Mouse (Mus musculus) layer of hippocampus, postnatal 14 days (tissue): Measurements from ENCODE around the gene Srgap1. TPM values are rescaled to one million over a fixed set of nuclear protein-coding genes. Genes with fewer than 3 reads are reported as not detected.
A peak's percentile ranks its signal among the peaks of the same experiment; 100 is the strongest.

Source experiments
- DNase-seq, 2 experiments: peaks; one replicate each; pipeline ENCODE4 v3.0.0; 2021 to 2022; ENCODE audit warnings: low spot score in 2 of 2, mixed read lengths in 1 of 2
- total RNA-seq, 2 experiments: library from RNA; stranded (reverse); gene quantifications; 2 replicates each; pipeline ENCODE4 v1.2.3; 2021

Gene Srgap1
- total RNA-seq, 2 experiments from 2014 or later: 19.0 to 23.4 TPM

DNA sequence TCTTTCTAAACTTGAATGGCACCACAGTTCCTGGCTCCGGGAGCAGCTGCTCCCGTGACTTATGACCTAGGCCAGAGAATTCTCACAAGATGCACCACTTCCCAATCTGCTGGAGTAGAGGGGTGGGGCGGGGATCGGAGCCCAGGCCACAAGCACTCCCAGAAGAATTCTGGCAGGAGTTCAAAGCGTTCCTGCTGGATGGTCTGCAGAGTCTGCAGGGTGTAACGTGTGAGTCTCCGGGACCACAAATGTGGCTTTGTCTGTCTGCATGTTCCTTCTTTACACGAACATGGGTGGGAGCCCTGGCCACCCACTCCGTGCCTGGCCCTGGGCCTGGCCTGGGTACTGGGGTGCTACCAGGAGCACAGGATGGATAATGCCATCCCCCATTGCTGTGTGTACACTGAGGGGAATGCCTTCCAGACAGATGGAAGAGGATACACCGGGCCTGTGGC, 28.5 kb downstream of the Srgap1 start:
- DNase-seq: peak in 1 of 2 experiments; percentile 29

DNA sequence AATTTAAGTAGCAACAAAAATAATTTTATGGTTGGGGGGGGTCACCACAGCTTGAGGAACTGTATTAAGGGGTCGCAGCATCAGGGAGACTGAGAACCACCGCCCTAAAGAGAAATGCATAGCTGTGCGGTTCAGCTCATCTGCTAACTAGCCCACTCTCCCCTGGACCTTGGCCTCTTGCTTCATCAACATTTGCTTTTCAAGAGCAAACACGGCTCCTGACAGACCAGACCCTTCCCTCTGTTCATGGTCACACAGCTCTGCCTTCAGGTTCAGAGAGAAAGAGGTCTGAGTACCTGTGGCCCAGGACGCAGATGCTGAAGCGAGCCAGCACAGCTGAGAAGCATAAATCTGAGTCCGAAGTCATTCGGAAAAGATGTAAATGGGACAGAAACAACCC, 29.4 kb downstream of the Srgap1 start:
- no peak for DNase-seq

DNA sequence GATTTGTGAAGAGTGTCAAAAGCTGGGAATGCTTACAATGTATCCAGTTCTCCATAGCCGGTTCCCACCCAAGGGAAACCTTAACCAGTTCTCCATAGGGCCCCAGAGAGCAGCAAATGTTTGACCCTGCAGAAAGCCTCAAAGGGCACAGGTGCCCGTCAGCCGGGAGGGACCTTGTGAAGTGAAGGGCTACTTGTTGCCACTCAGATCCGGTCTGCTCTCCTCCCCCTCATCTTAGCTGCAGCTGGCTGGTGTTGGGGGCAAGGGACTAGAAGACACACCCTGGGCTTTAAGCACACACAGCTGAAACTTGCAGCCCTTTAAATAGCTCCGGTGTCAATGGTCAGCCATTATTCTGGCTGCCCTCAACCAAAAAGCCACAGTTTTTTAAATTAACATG, 30.1 kb downstream of the Srgap1 start:
- no peak for DNase-seq

DNA sequence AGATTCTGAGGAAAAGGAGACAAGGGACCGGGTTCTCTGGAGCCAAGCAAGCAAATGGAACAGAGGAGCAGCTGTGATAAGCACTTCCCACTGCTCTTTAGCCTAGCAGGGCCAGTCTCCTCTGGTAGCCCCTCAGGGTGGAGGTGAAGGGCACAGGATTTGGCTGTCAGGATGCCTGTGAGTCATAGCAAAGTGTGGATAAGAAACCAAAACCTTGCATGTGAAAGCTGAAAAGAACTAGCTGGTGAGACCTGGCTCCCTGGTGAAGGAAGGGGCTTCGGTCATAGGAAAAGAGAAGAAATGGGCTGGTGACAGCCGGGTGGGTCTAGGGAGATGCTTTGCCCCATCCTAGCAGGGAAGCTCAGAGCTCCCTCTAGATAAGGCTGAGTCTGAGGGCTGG, 30.5 kb downstream of the Srgap1 start:
- DNase-seq: no peak

DNA sequence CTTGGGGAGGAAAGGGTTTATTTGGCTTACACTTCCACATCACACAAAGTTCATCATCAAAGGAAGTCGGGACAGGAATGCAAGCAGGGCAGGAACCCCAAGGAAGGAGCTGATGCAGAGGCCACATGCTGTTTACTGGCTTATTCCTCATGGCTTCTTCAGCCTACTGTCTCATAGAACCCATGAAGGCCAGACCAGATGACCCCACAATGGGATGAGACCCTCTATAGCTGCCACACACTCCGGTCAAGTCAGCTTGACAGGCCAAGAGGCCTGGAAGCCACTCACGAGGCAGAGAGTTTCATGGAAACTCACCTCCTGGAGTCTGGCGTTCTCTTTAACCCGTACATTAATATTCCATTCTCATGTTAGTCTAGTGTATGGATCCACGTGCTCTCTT, 34.8 kb downstream of the Srgap1 start:
- DNase-seq: no peak

DNA sequence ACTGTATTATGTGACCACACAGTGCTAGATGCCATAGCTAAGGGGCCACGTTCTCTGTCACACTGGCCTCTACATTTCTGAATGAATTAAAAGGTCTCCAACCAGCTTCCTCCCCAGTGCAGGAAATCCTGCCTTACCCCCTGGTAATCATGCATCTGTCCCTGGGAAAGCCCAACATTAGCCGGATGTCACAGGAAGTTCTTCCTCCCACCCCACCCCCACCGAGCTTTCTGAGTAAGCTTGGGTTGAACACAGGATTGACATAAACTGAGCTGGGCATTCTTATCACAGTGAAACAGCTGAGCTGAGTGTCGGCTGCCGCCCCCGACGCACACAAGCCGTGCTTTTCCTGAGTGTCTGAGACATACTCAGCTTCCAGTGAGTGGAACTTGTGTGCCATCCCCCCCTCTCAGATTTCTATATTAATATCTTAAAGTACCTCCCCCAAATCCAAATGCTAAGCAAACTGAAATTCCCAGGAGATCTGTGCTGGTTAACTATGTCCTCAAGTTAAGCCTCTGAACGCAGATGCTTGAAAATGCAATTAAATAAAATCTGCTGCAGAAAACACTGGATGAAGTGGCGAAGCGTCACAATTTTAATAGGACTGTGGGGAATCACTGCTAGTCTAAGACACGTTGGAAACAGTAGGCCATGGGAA, 38.3 kb downstream of the Srgap1 start:
- peak in 1 of 2 experiments; percentile 25 for DNase-seq

DNA sequence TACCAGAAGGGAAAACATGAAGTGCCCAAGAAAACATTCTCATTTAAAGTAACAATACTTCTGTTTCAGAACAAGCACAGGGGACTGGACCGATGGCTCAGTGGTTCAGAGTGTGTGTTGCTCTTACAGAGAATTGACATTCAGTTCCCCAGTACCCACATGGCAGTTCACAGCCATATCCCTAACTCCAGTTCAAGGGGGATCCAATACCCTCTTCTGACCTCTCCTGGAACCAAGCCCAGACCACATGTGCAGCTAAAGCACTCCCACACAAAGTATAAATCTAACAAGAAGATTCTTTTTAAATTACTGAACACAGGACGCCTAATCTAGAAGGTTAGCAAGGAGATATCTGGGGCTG, 38.8 kb downstream of the Srgap1 start:
- no peak for DNase-seq

DNA sequence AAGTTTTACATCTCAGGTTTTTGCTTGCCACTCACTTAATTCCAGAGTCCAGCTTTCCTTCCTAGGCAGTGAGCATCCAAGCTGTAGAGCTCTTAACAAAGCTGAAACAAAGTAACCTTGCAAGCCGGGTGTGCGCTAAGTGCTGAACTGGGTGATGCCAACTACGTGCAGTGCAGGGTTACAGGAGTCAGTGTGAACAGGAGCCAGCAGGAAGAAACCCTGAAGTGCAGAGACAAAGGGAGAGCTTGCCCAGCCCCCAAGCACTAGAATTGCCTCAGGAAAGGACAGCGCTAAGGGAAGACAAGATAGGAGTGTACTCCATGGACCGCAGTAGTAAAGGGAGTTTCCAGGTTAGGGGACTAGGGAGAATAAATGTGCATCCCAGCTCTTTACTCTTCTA, 40.5 kb downstream of the Srgap1 start:
- no peak for DNase-seq

DNA sequence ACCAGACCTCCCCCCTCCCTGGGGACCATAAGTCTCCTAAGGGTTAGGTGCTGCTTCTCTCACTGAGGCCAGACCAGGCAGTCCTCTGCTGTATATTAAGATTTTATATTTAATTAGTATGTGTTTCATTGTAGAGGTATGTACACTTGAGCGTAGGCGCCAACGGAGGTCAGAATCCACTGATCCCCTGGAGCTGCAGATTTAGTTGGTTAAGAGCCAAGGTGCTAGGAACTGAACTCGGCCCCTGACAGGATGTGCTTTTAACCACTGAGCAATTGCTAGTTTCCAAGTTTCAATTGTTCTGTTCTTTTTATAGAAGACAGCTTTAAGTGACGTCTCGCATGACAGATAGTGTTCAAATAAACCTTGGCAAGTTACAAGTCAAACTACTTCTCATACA, 41.0 kb downstream of the Srgap1 start:
- no peak for DNase-seq

DNA sequence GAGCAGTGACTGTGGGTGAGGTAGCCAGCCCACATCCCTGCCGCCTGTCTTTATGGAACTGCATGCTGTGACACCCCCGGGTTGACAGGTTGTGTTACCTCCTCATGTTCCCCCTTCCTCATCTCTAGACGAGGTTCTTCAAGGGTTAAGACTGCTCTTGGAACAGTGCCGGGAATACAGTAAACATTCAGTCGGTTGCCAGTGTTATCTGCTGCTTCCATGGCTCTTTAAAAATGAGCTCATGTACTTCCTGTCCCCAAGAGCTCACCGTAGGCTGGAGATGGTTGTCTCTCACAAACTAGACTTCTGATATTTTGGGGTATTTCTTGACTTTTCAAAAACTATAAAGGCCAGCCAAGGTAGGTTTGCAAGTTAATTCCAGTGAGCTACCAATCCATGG, 41.6 kb downstream of the Srgap1 start:
- no peak for DNase-seq

DNA sequence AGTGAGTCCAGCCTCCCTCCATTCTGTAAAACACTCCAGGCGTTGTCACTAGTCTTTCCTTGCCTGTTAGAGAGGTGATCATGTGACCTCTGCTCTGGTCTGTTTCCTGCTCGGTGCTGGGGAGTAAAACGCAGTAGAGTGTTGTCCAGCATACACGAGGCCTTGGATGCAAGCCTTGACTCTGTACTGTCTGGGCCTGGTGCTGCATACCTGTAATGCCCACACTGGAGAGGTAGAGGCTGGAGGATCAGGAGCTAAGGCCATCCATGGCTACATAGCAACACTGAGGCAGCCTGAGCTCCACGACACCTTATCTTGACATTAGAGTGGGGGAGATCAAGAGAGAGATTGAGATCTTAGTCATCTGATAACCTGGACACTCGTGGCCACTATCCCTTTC, 44.2 kb downstream of the Srgap1 start:
- DNase-seq: no peak

DNA sequence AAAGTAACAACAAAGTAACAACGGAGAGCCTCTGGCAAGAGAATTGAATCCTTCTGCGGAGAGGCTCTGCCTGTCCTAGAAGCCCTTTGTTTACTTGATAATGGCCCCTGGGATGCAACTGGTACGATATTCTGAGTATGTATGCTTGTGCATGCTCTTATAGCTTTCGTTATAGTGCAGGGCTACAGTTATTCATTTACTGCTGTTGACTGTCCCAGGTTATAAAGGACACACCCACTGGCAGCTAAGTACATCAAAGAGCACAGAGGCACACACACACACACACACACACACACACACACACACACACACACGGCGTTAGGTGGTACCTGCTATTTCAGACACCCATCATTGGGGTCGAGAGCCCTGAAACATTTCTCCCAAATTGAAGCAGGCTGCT, 48.3 kb downstream of the Srgap1 start:
- no peak for DNase-seq

DNA sequence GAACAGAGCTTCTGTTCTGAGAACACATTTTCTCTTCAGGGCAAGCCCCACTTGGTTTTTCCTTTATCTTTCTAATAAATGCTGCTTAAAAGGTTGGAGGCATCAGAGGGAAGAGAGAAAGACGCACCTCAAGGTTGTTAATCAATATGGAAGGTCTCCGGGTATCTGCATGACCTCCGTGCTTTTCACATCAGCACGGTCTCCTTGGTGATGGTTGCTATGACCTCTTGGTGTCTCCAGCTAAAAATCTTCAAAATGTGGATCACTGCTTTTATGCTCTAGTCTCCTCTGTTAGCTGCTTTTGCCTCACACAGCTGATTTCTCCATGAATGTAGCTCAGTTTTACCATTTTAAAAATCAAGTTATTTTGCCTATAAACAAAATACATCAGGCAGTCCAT, 50.6 kb downstream of the Srgap1 start:
- DNase-seq: no peak

DNA sequence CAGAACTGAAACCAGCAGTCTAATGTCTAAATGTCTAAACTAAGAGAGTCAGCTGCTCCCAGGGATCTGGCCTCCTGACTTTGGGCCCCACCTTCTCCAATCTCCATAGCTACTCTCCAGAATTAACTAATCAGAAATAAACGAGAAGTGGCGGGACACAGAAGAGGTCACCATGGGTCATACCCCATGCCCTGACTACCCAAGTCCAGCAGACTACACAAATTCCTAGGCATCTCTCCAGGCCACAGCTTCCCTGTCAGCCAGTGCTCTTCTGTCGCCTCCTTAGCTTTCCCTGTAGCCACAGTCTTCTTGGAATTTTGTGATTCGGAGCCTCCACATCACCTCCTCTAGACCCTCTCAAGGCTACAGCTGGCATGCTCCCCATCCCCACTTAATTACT, 51.7 kb downstream of the Srgap1 start:
- no peak for DNase-seq

DNA sequence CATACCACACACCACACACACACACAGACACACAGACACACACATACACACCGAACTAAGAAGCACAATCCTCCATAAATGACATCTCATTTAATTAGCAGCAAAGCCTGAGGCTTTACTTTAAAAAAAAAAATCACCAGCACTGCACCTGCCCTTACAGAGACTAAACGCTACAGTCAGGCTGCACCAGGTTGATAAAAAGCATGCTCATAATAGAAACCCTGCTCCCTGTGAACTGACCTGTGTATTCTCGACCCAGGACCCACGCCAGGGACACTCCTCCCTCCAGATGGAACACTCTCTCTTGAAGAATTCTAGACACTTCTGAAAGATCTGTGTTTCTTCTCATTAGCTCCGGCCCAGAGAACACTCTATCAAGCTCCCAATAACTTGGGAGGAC, 52.5 kb downstream of the Srgap1 start:
- DNase-seq: no peak

DNA sequence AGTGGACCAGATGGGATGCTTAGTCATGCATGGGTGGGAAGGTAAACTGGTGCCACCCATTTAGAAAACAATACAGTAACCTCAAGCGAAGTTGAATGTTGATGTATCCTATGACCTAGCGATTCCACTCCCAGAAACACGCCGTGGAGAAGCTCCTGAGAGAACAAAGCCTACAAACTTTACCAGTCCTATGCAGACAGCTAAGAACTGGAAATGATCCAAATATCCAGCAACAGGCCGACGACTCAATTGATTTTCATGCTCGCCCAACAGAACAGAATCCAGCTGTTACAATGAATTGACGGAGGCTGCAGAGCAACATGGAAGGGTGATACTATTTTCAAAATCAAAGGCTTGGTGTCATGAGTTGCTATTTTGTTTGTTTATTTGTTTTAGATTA, 54.5 kb downstream of the Srgap1 start:
- no peak for DNase-seq

DNA sequence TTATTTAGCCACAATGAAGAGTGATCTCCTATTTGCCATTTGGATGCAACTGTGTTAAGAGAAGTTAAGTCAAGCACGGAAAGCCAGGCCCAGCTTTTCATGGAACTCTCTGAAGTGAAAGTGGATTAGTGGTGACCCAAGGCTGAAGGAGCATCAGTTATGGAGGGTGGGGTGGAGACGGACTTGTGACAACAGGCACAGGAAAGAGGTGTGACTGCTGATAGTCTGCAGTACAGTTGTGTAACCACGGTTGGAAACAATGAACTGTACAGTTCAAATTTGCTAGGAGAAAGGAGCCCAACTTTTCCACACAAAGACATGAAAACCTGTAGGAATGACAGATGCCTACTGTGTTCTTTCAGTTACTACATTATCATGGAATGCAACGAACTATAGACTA, 60.1 kb downstream of the Srgap1 start:
- no peak for DNase-seq

DNA sequence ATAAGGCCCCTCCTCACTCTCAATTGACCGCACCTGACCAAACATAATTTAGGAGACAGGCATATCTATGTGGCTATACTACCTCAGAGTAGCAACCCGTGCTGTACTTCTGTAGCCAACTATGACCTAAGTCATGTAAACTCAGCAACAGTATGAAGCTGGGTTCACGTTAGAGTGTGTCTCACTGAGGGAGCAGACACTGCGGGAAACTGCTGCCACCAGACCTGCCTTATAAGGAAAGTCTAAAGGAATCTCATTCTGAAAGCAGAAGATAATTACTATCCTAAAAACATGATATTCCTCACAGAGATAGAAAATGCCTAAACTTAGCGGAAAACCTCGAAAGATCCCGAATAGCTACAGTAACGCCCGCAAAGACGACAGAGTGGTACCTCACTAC, 62.2 kb downstream of the Srgap1 start:
- no peak for DNase-seq

DNA sequence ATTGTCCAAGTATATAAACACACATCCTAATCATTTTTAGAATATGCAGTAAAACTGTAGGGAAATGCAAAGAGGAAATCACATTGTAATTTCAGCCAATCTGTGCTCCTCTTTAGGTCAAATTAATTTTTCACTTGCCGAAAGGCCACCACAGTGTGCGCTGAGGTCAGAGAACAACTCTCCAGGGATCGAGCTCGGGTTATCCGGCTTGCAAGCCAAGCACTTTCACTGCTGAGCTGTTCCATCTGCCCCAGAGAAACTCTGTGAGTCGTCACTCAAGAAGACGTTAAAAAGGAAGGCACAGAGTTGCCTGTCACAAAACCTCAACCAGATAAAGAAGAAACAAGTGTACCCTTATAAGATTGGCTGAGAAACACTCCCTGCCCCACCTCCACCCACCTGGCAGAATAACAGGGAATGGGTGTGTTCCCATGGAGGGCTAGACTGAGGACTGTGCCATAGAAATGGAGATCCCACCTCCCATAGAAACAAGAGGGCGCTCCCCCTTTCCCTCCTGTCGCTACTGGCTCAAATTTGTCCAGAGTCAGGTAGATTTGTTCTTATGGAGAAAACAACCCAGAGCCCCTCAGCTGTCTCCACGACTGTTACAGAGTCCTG, 63.0 kb downstream of the Srgap1 start:
- DNase-seq: no peak

DNA sequence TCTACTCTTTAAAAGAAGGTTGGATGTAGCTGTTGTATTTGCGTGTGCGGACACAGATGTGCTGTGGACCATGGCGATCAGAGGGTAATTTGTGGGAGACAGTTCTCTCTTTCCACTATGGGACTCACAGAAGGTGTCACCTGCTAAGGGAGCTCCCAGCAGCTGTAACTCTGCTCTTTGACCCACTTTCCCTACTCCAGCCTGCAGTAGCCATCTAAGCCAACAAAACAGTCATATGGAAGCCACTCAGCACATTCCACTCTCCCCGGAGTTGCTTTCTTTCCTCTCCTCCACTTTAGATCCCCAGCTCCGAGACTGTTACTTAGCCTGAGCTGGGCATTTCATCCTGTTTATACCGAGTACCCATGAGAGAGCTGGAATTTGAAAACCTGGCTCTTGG, 71.8 kb downstream of the Srgap1 start:
- DNase-seq: no peak

DNA sequence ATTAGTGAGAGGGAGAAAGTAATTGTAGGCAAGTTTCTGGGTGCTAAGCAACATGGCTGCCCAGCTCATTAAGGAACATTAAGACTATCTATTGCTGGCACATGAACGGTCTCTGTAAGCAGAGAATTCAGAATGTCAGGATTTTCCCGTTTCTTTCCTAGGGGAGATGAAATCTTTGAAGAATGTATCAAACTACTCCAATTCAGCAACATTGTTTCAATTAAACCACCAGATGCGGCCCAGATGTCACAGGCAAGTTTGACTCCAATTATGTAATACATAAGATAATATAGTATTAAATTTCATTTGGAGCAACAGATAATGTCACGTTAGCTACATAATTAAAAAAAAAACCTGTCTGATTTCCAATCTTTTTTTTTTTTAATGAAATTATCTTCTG, 72.5 kb downstream of the Srgap1 start:
- no peak for DNase-seq

DNA sequence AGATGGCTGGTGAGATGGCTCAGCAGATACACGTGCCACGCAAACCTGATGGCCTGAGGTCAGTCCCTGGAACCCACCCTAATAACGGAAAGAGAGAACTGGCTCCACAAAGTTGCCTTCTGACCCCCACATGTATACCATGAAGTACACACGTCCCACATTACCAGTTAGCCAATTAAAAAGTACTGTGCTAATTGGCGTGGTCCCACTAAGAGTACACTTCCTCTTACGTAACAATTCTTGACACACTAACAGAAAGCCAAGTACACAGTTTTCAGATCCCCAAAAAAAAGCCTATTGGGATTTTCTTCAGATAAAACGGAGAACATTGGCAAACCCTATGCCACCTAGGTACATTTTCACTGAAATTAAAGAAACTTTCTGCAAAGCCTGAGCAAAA, 73.8 kb downstream of the Srgap1 start:
- DNase-seq: no peak

DNA sequence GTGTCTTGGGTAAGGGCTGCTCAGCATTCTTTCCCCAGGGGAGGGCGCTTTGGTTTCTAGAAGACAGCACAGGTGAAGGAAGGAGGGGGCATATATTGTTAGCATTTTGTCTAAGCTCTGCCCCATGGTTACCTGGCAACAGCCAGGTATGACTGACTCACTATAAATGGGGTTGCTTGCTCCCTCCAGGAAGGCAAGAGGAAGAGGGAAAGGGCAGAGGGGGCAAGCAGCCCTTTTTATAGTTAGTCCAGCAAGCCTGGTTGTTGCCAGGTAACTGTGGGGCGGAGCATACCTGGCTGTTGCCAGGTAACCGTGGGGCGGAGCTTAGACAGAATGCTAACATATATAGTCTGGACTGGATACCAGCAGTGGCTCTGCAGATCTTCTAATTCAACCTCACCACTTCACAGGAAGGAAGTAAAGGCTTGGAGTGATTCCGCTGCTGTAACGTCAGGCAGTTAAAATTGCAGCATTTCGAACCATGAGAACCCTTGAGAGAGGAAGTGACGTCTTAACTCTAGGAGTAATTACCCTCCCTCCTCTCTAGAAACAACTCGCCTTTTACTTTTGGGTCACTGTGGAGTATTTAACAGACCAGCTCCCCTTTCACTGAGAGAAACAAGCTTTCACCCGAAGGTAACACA, 74.7 kb downstream of the Srgap1 start:
- no peak for DNase-seq
